Mouse (Mus musculus) testis, adult 2 months (tissue): ENCODE measurements around the gene Dync1i1.

Experiments
- CTCF ChIP-seq: fragments of 200-500 bp; IDR thresholded peaks from 2 replicates; pipeline ENCODE4 v1.5.1; 2012; ENCODE audit warnings: low read depth, mild to moderate bottlenecking, inconsistent platforms, low read length, moderate library complexity; ENCODE audit not compliant: control insufficient read depth, insufficient read depth, insufficient replicate concordance
- POLR2A ChIP-seq: fragments of 200-500 bp; IDR thresholded peaks from 2 replicates; pipeline ENCODE4 v1.6.1; 2012; ENCODE audit warnings: low read depth, mild to moderate bottlenecking, inconsistent platforms, low read length, moderate library complexity; ENCODE audit not compliant: control insufficient read depth

DNA sequence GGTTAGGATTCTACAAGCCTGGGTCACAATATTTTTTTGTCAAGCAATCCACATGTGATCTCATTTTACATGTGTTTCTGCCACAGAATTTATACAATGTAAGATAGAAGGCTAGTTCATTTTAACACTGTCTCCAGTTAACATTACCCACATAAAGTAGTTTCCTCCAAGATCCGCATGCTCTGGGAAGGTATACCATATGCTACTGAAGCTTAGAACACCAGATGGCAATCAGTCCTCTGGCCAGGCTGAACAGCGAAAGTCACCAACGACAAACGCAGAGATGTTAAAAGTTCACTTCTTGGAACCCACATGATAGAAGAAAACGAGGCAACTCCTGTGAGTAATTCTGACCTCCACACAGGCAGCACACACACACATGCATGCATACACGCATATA is 265.8 kb downstream of the Dync1i1 start:
- TF ChIP-seq CTCF (no peak), POLR2A (no peak)
